Mouse (Mus musculus) frontal cortex, adult (tissue): ENCODE results near the gene Aqp5.

ENCODE experiments used
- ATAC-seq: cut with Nextera tagmentation; 2 replicates; pipeline ENCODE4 v1.9.2; 2017; ENCODE audit warnings: mild to moderate bottlenecking, moderate library complexity, mixed read lengths; ENCODE audit not compliant: low TSS enrichment

Aqp5 gene

DNA sequence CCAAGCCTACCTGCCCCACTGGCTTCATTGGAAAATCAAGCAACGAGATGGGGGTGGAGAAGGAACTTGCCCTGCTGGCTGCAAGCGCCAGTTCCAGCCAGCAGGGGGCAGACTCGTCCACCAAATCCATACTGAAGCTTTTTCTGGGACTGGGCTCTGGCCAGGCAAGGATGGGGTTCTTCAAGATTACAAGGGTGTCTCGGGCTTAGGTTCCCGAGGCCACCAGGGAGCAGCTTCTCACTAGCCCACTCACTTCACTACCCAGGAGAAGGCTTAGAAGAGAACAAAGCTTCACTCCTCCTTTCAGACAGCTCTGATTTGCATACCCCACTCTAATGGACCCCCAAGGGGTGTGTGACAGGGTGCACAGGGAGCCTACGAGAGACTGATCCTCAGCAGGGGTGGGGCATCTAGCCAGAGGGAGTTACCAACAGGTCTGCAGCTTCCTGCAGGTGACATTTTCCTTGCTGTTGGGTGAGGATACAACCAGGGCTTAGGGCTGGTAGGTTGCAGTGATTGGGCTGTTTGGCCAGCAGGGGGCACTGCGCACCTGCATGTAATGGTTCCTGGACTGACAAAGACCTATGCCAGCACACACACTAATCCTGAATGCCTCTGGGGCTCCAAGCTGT is 5.6 kb downstream of the Aqp5 start:
- ATAC-seq: peak; percentile 79

GRCm38 (mm10) chr15:99596841-99597240 is 6.3 kb downstream of the Aqp5 start:
- no peak for ATAC-seq

GRCm38 (mm10) chr15:99597596-99597995 is 7.0 kb downstream of the Aqp5 start:
- no peak for ATAC-seq

GRCm38 (mm10) chr15:99599245-99600070 is 8.9 kb downstream of the Aqp5 start:
- ATAC-seq: no peak

GRCm38 (mm10) chr15:99600986-99601822 is 10.6 kb downstream of the Aqp5 start, which contains the start of gene Aqp6:
Aqp6 (plus strand) TSS chr15:99601400.
- ATAC-seq: no peak

- ATAC-seq: no peak
These were observed 11.2 kb downstream of the Aqp5 start for GRCm38 (mm10) chr15:99601823-99602120.

GRCm38 (mm10) chr15:99602206-99602820 is 11.7 kb downstream of the Aqp5 start:
- ATAC-seq: no peak

GRCm38 (mm10) chr15:99603216-99603615 is 12.6 kb downstream of the Aqp5 start:
- peak; percentile 42 for ATAC-seq

DNA sequence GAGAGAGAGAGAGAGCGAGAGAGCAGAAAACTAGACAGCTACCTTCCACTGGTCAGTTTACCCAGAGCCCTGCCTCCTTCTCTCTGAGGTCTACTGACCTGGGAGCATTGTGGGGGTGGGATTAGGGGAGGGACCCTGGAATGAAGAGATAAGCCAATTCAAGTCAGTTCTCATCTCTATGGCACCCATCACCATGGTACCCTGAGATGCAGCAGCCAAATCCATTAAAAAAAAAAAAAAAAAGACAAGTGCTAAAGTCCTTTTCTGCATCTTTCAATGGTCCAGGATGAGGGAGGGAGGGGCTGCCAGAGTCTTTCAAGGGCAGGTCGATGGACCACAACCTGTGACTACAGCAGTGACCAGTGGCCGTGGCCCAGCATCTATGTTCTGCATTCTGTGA is 15.0 kb downstream of the Aqp5 start:
- no peak for ATAC-seq

GRCm38 (mm10) chr15:99606515-99606914 is 15.9 kb downstream of the Aqp5 start:
- ATAC-seq: peak; percentile 74

GRCm38 (mm10) chr15:99607388-99608113 is 17.0 kb downstream of the Aqp5 start:
- ATAC-seq: no peak

GRCm38 (mm10) chr15:99608382-99609125 is 18.0 kb downstream of the Aqp5 start:
- ATAC-seq: no peak

DNA sequence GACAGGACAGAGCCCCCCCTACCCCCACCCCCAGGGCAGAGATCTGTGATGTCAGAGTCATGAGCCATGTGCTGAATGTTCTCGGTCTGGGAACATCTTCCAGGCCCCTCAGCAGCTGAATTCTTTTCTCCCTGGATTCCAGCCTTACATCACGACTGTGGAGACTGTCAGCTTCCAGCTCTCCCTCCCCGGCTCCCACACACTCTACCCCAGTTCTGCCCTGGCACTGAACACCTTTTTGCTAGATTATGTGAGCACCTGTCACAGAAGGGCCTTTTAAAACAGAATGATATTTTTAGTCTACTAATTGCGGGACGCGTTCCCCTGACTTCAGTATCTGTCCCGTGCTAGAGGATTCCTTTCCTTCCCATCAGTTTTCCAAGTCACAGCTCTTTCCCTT is 21.0 kb downstream of the Aqp5 start:
- peak; percentile 62 for ATAC-seq

- ATAC-seq: no peak
These were observed 23.7 kb downstream of the Aqp5 start for GRCm38 (mm10) chr15:99614273-99614672.

GRCm38 (mm10) chr15:99614753-99615152 is 24.2 kb downstream of the Aqp5 start:
- no peak; the same call in none of the 2 replicates for ATAC-seq

DNA sequence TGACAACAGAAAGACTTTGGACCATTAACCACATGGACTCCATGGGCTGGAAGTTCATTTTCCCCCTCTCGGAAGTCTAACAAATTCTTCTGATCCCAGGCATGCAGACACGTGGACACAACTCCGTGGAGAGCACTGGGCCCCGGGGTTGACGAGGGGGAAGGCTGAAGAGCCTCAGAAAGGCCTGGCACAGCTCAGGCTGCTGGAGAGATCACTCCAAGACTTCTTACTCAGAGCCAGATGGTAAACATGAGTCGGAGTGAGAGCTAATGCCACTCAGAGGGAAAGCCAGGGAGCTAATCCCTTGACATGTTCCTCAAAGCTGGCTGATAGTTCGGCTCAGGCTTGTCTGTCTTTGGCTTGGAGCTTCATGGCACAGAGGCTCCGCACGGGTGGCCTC is 24.7 kb downstream of the Aqp5 start:
- ATAC-seq: no peak

GRCm38 (mm10) chr15:99618595-99618994 is 28.0 kb downstream of the Aqp5 start:
- ATAC-seq: no peak

DNA sequence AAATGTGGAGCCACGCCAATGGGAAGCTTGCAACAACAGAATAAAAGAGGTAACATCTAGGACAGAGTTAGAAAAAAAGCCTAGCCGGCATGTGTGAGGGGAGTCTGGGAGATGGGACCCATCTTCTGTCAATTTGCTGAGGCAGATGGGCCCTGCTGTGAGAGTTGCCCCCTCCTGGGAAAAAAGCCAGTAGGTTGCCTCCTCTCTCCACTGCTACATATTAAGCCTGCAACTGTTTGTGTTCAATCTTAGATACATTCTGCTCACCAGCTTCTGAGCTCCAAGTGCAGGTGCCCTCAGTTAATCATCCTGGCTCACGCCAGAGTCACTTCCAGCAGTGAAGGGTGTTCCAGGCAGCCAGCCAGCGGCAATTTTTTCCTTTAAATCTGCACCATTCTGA is 29.2 kb downstream of the Aqp5 start:
- peak; percentile 20; the same call in 1 of the 2 replicates for ATAC-seq

GRCm38 (mm10) chr15:99622063-99622462 is 31.5 kb downstream of the Aqp5 start:
- ATAC-seq: no peak

- no peak for ATAC-seq
These were observed 41.0 kb downstream of the Aqp5 start for GRCm38 (mm10) chr15:99631618-99632017.

- ATAC-seq: no peak
These were observed 44.1 kb downstream of the Aqp5 start for GRCm38 (mm10) chr15:99634702-99635101.
